Mouse (Mus musculus) small intestine, adult 2 months (tissue): ENCODE data around the gene Padi2. TPM values are rescaled to one million over a fixed set of nuclear protein-coding genes. Genes with fewer than 3 reads are reported as not detected.

Experiments used
- H3K27ac ChIP-seq: fragments of 200-500 bp; 2 replicates; pipeline ENCODE4 v1.5.1; 2012; ENCODE audit warnings: low read depth, low read length, control low read depth, inconsistent platforms; ENCODE audit not compliant: insufficient read depth
- H3K27me3 ChIP-seq: fragments of 200-500 bp; 2 replicates; pipeline ENCODE4 v1.6.1; 2012; ENCODE audit warnings: mild to moderate bottlenecking, moderate library complexity, low read length, inconsistent platforms; ENCODE audit not compliant: control insufficient read depth, insufficient read depth
- H3K36me3 ChIP-seq: fragments of 200-500 bp; 2 replicates; pipeline ENCODE4 v1.6.1; 2012; ENCODE audit warnings: mild to moderate bottlenecking, low read length, control low read depth, inconsistent platforms; ENCODE audit not compliant: control insufficient read depth, insufficient read depth
- H3K4me1 ChIP-seq: fragments of 200-500 bp; 2 replicates; pipeline ENCODE4 v1.6.1; 2012; ENCODE audit warnings: low read length, inconsistent platforms, mixed read lengths; ENCODE audit not compliant: control insufficient read depth, insufficient read depth, insufficient read length
- H3K4me3 ChIP-seq: fragments of 200-500 bp; 2 replicates; pipeline ENCODE4 v1.5.1; 2012; ENCODE audit warnings: low read depth, mild to moderate bottlenecking, control low read depth, inconsistent platforms, low read length, moderate library complexity
- CTCF ChIP-seq: fragments of 200-500 bp; IDR thresholded peaks from 2 replicates; pipeline ENCODE4 v1.5.1; 2012; ENCODE audit warnings: low read depth, mild to moderate bottlenecking, control low read depth, inconsistent platforms, low read length, moderate library complexity, mixed read lengths; ENCODE audit not compliant: insufficient replicate concordance, insufficient read length; ENCODE audit errors: extremely low read depth
- POLR2A ChIP-seq: fragments of 200-500 bp; IDR thresholded peaks from 2 replicates; pipeline ENCODE4 v1.6.1; 2012; ENCODE audit warnings: low read depth, mild to moderate bottlenecking, control low read depth, inconsistent platforms, low read length, moderate library complexity
- WGBS: fragments of 180-500 bp; shearing (Covaris S2); methylation state at CpG from one replicate; pipeline ENCODE4 v1.1.7; 2018; 5-methylcytosine and 5-hydroxymethylcytosine counted together
- polyA plus RNA-seq: library from polyadenylated mRNA; depleted of rRNA; stranded (reverse); fragments of >200 nt; gene quantifications from 2 replicates; pipeline ENCODE4 v1.2.3, GENCODE M21; 2012

Padi2 gene
- polyA plus RNA-seq, 1 experiment = 2.3 TPM

- WGBS = 82% methylated on average over 8 of the region's 8 CpGs
- H3K27ac ChIP-seq = no peak overlapping the region
- no peak for TF ChIP-seq POLR2A
- TF ChIP-seq CTCF = no peak
- peaks cover 8% of the 10 kb centered on the region for H3K4me1 ChIP-seq
- no peak overlapping the region for H3K4me3 ChIP-seq
- H3K27me3 ChIP-seq = no peaks in the 10 kb centered on the region
- no peaks in the 10 kb centered on the region for H3K36me3 ChIP-seq
These were observed 30.0 kb upstream of the Padi2 start for GRCm38 (mm10) chr4:140876161-140876560.

- WGBS = 62% methylated on average over 6 of the region's 6 CpGs
- TF ChIP-seq CTCF = no peak
- no peak for TF ChIP-seq POLR2A
- Histone ChIP-seq H3K27me3 (no peaks in the 10 kb centered on the region), H3K36me3 (no peaks in the 10 kb centered on the region), H3K4me1 (peaks cover 8% of the 10 kb centered on the region), H3K4me3 (no peak overlapping the region), H3K27ac (no peak overlapping the region)
These were observed 29.5 kb upstream of the Padi2 start for GRCm38 (mm10) chr4:140876681-140877080.

- 75% methylated on average over 9 of the region's 9 CpGs for WGBS
- Histone ChIP-seq H3K4me3 (no peak overlapping the region), H3K36me3 (no peaks in the 10 kb centered on the region), H3K4me1 (peaks cover 8% of the 10 kb centered on the region), H3K27ac (no peak overlapping the region), H3K27me3 (no peaks in the 10 kb centered on the region)
- TF ChIP-seq POLR2A (no peak), CTCF (no peak)
These were observed 28.7 kb upstream of the Padi2 start for GRCm38 (mm10) chr4:140877441-140877840.

- WGBS = 91% methylated on average over 9 of the region's 9 CpGs
- TF ChIP-seq POLR2A (no peak), CTCF (no peak)
These were observed 27.5 kb upstream of the Padi2 start for GRCm38 (mm10) chr4:140878655-140879054.

GRCm38 (mm10) chr4:140879116-140879515 is 27.0 kb upstream of the Padi2 start:
- WGBS = 91% methylated on average over 6 of the region's 6 CpGs
- no peaks in the 10 kb centered on the region for H3K27me3 ChIP-seq
- peaks cover 8% of the 10 kb centered on the region for H3K4me1 ChIP-seq
- H3K4me3 ChIP-seq = no peak overlapping the region
- no peak for TF ChIP-seq POLR2A
- TF ChIP-seq CTCF = no peak
- H3K36me3 ChIP-seq = no peaks in the 10 kb centered on the region
- no peak overlapping the region for H3K27ac ChIP-seq

More at GRCm38 (mm10) chr4:140878655-140879054, 27.5 kb upstream of the Padi2 start:
- H3K27ac ChIP-seq = no peak overlapping the region
- H3K4me1 ChIP-seq = peaks cover 8% of the 10 kb centered on the region
- H3K27me3 ChIP-seq = no peaks in the 10 kb centered on the region
- no peaks in the 10 kb centered on the region for H3K36me3 ChIP-seq
- H3K4me3 ChIP-seq = no peak overlapping the region

GRCm38 (mm10) chr4:140879739-140880138 is 26.4 kb upstream of the Padi2 start:
- Histone ChIP-seq H3K27me3 (no peaks in the 10 kb centered on the region), H3K27ac (no peak overlapping the region), H3K4me1 (peaks cover 8% of the 10 kb centered on the region), H3K36me3 (no peaks in the 10 kb centered on the region), H3K4me3 (no peak overlapping the region)
- TF ChIP-seq CTCF = no peak
- TF ChIP-seq POLR2A = no peak
- WGBS = 20% methylated on average over 4 of the region's 4 CpGs

- no peak for TF ChIP-seq POLR2A
- TF ChIP-seq CTCF = no peak
- Histone ChIP-seq H3K27ac (no peak overlapping the region), H3K36me3 (no peaks in the 10 kb centered on the region), H3K4me3 (no peak overlapping the region), H3K27me3 (no peaks in the 10 kb centered on the region), H3K4me1 (peaks cover 8% of the 10 kb centered on the region)
- 76% methylated on average over 3 of the region's 3 CpGs for WGBS
These were observed 25.9 kb upstream of the Padi2 start for GRCm38 (mm10) chr4:140880207-140880606.

- H3K27ac ChIP-seq = no peak overlapping the region
- 94% methylated on average over 8 of the region's 8 CpGs for WGBS
- no peaks in the 10 kb centered on the region for H3K36me3 ChIP-seq
- peaks cover 8% of the 10 kb centered on the region for H3K4me1 ChIP-seq
- no peaks in the 10 kb centered on the region for H3K27me3 ChIP-seq
- no peak for TF ChIP-seq CTCF
- no peak for TF ChIP-seq POLR2A
- H3K4me3 ChIP-seq = no peak overlapping the region
These were observed 25.0 kb upstream of the Padi2 start for GRCm38 (mm10) chr4:140881026-140881670.
